Mouse (Mus musculus) urinary bladder, postnatal 14 days (tissue): ENCODE results near the gene Hoxd13.

Experiments
- DNase-seq: peaks from one replicate; pipeline ENCODE4 v3.0.0; 2021; ENCODE audit warnings: low spot score

The Hoxd13 gene

DNA sequence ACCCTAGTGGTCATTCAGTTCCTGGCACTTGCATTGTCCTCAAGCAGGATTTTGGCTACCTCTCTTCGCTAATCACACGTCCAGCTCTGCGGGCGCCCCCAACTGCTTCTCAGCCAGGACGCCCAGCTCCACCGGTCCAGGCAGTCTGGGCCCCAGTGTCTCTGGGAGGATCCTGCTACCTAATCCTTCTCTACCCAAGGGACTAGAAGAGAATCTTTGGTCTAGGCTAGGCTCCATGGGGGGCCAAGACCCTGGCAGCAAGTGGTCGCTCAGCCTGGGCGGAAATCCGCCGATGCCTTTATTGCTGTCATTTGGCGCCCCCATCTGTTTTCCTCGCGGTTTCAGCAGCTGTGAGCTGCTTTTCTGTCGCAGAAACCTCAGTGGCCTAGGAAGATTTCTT is 6.4 kb upstream of the Hoxd13 start:
- DNase-seq = peak; percentile 39

DNA sequence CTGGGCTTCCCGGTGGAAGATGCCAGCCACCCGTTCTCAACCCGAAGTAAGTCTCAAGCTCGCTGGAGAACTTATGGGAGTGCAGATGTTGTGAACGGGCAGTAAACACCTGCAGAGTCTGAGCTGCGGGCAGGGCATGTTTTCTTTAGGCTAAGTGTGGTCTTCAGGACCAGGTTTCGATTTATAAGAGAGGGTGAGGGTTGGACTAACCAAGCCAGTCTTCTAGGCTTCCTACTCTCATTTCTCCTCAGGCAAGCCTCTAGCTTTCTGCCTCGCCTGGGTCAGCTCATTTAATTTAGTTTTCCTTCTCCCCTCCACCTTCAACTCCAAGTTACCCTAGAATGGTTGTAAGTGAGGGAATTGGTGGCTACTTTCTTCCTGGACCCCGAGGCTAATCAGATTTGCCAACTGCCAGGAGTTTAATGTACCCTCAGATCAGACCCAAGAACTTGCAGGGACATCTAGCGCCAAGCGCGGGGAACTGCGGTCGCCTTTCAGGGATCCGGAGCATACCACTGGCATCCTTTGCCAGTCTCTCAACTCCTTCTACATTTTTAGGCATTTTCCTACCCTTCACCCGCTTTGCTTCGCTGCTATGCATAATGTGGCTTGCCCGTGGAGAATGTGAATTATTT is 4.7 kb upstream of the Hoxd13 start:
- peak; percentile 65 for DNase-seq

DNA sequence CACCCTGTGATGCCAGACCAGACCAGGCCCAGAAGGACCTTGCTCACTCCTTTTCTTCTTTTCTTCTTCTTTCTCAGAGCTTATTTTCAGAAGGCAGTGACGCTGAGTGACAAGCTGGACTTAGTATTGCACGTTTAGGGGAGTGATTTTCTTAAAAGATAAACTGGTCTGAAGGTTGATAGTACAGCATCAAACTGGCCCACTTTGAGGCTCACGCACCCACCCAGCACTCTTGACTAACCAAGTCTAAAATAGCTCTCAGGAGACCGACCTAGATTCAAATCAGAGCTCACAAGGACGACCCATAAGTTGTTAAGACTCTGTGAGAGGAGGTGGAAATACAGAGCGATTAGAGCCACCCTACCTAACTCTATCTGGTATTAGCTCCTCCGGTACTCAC is 1.7 kb upstream of the Hoxd13 start:
- DNase-seq = no peak

DNA sequence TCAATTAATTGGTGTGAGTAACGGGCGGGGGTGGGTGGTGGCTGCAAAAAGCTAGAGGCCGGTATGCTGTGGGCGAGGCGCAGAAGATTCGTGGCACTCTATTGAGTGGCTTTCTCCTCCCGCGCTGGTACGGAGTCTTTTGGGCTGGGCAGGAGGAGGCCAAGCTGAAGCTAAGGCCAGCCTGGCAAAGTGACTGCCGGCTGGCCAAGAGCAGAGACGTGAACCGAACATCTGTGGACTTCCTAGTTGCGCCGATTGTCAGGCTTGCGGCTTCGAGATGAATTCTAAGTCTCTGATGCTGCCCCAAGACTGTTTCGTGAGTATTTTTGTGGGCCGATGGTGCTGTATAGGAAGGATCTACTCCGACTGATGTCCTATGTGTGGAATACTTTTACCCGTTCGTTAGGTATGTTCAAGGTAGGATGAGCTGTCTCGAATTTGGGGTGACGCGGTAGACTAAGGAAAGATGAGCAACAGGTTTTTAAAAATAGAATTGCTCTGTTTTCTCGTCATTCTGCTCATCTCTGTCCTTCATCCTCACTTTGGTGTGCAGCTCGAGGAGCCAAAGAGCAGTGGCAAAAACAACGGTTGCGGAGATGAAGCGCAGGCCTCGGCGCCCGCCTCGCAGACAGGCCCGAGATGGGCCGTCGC is 794 bp upstream of the Hoxd13 start:
- no peak for DNase-seq

DNA sequence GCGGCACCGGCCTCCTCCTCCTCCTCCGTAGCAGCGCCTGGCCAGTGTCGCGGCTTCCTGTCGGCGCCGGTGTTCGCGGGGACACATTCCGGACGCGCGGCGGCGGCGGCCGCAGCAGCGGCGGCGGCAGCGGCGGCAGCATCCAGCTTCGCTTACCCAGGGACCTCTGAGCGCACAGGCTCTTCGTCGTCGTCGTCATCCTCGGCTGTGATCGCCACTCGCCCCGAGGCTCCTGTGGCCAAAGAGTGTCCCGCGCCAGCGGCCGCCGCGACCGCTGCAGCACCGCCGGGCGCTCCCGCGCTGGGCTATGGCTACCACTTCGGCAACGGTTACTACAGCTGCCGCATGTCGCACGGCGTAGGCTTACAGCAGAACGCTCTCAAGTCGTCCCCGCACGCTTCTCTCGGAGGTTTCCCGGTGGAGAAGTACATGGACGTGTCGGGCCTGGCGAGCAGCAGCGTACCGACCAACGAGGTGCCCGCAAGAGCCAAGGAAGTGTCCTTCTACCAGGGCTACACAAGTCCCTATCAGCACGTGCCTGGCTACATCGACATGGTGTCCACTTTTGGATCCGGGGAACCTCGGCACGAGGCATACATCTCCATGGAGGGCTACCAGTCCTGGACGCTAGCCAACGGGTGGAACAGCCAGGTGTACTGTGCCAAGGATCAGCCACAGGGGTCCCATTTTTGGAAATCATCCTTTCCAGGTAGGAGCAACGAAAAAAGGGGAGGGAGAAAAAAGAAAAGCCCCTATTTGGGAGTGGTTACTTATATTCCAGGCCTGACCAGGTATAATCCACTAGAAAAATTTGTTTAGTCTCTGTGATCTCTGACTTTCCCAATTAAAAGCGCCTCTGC is 490 bp downstream of the Hoxd13 start:
- DNase-seq = no peak

DNA sequence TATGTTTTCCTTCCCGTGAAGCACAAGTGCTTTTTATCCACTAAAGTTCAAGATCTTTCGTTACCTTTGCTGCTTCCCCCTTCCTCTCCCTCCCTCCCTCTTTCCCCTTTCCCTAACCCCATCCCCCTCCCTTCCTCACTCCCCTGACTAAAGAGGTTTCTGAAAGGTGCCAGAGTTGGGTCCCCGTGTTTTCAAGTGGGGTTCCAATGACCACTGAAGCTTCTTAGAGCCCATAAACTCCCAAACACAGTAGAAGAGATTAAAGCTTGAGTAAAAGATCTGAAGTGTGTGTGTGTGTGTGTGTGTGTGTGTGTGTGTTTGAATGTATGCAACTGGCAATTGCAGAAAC is 1.1 kb downstream of the Hoxd13 start:
- no peak for DNase-seq

DNA sequence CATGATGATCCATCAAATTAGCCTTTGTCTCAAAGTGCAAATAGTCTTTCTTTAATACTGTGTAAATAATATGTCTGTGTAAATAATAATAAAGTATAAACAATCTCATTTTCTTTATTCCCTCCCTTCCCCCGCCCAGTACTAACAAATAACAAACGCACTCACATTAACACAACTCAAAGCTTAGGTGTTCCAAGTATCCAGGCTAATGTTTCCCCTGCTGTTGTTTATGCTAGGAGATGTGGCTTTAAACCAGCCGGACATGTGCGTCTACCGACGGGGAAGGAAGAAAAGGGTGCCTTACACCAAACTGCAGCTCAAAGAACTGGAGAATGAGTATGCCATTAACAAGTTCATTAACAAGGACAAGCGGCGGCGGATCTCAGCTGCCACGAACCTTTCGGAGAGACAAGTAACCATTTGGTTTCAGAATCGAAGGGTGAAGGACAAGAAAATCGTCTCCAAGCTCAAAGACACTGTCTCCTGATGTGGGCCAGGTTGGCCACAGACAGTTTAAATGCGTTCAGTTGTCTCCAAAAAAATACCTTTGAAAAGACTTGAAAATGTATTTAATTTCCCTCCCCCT is 1.6 kb downstream of the Hoxd13 start:
- no peak for DNase-seq

DNA sequence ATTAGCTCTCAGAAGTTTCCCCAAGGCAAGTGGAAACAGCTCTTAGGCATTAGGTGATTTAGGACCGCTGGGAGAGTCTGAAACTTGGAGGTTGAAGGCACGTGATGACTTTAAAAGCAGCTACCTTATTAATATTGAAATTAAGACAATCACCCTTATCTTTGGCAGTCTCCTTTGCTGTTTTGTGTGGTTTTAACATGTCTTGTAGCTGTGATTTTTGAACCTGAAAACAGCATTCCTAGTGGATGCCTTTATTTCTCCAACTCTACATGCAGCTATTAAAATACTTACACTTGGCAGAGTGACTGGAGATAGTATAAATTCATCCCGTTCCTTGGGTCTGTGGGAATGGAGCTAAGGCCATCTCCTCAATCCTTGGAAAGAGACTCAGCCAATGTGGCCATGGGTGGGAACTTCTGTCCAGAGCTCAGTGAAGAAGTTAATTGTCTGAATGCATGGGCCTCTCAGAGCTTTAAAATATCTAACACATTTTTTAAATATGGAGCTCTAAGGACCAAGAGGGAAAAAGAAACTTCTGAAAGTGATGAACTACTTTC is 2.6 kb downstream of the Hoxd13 start:
- no peak for DNase-seq

DNA sequence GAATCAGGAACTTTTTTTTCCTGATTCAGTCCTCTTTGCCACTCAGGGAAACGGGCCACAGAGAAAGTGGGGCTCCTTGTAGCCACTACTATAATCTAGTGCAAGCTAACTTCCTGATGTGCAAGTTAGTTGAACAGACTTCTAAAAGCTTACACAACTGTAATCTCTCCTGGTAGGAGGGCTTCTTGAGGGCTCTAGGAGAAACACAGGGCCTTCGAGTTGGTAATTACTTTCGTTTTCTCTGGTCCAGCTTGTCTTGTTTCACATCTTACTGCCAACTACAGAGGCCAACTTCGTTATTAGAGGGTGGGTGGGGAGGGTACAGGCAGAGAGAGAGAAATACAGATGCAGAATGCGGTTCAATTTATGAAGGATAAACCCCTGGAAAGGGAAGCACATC is 3.7 kb downstream of the Hoxd13 start:
- DNase-seq = no peak

DNA sequence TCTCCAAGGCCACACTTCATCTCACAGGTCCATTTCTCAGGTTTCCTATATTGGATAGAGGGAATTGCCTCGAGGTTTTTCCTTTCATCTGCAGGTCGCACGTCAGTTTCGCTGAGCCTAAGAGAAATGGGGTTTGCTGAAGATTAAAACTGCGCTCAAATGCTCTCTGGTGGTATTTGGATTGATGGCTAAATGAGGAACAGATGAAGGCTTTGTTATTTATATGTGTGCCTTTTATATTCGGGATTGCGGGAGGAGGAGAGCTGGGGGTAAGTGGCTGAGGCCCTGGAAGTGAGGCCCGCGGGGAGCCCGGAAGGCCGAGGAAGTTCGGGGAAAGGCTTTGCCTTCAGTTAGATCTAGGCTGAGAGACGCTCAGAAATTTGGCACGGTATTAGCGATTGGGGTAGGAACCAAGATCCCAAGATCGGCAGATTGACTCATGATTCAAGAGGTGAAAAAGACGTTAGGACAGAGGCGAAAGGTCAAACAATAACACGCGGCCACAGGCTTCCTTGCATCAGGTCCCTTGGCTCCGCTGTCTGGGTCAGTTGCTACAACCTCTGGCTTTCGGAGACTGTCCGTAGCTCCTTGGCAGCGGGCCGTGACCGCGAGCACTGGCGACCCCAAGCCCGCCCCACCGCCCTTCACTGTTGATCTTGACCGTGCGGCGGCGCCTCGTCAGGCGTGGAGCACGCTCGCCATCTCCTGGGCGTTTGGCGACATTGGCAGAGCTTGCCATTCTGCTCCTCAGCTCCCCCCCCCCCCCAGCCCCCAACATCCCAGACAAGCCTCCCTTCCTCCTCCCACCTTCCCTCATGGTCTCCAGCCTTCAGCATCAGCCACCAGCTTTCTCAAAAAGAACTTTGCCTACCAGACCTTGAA is 4.6 kb downstream of the Hoxd13 start:
- peak; percentile 69 for DNase-seq

DNA sequence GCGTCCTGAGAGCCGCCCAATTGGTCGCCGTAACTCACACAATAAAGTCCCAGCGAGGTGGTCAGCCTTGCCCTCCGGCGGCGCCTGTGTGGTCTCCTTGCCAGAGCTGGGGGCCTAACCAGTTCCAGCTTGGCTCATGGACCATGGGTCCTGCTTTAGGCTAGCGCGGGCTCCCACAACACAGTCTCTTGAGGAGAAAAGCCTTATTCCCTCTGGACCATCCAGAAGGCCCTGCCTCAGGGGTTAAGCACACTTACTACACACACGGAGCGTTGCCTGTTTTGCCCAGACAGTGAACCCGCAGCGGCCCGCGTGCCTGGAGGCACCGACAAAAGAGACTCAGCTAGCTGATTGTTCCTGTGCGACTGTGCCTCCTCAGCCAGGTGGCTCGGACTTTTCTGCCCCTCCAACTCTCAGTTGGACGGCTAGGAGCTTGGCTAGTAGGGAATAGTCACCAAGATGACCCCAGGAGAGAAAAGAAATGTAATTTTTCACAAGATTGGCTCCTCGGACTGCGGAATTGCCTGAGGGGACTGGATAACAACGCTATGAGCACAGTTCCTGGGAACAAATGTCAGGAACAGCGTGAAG is 5.8 kb downstream of the Hoxd13 start:
- DNase-seq = no peak

DNA sequence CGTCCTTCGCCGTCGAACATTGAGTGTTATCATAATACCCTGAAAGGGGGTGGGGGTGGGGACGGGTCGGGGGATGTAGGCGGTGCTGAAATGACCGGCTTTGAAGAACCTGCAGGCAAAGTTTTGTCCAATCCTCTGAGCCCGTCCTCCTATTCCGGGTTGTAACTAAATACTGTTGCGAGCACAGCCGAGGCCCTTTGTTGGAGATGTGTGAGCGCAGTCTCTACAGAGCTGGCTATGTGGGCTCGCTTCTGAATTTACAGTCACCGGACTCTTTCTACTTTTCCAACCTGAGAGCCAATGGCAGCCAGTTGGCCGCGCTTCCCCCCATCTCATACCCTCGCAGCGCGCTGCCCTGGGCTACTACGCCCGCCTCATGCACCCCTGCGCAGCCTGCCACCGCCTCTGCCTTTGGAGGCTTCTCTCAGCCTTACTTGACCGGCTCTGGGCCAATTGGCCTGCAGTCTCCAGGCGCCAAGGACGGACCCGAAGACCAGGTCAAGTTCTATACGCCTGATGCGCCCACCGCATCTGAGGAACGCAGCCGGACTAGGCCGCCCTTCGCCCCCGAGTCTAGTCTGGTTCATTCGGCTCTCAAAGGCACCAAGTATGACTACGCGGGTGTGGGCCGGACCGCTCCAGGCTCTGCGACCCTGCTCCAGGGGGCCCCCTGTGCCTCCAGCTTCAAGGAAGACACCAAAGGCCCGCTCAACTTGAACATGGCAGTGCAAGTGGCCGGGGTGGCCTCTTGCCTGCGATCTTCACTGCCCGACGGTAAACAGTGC is 7.0 kb downstream of the Hoxd13 start, which contains the start of gene Hoxd12:
TSS of gene Hoxd12 (plus strand) at position 133 of the 785 bp plus-strand sequence.
- no peak for DNase-seq

DNA sequence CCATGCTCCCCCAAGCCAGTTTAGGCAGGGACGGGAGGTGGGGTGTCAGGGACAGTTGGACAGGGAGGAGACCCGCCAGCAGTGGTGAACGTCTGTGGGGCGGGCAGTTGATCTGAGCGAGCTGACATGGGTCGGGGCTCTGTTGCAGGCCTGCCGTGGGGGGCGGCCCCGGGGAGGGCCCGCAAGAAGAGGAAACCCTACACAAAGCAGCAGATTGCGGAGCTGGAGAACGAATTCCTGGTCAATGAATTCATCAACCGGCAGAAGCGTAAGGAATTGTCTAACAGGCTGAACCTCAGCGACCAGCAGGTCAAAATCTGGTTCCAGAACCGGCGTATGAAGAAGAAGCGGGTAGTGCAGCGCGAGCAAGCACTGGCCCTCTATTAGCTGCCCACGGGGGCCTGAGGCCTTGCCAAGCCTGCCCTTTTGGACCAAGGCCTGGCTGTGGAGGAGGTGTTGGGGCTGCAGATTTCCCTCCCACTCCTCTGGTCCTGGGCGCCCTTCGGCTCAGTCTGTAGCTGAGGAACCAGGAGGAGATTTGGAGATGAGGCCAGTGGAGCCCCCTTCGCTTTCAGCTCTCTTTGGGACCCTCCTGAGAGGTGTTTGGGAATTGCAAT is 7.7 kb downstream of the Hoxd13 start:
- DNase-seq = no peak

DNA sequence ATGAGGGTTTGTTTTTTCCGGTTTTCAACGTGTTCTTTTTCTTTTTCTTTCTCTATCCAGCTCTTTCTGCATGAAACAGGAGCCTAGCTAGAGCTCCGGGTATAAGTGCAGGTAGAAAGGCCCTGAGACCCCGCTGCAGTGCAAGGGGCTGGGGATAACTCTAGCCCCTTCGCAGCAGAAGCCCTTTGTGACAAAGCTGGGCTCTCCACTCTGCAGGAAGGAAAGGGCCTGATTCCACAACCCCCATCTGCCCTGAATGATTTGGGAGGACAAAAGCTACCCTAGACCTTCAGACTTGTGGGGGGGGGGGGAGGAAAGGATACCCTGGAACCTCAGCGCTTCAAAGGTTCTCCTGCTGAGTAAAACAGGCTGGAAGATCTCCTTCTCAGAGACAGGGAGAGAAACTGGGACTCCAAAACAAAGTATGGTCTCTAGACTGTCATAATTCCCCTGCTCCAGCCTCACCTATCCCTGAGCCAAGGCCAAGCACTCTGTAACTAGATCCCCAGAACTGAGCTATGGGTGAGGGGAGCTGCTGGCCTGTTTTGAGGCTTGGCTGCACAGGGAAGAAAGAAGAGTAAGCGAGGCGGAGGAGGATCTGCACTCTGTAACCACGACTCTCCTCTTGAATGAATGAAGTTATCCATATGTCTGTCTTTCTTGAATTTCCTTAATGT is 8.4 kb downstream of the Hoxd13 start:
- no peak for DNase-seq

DNA sequence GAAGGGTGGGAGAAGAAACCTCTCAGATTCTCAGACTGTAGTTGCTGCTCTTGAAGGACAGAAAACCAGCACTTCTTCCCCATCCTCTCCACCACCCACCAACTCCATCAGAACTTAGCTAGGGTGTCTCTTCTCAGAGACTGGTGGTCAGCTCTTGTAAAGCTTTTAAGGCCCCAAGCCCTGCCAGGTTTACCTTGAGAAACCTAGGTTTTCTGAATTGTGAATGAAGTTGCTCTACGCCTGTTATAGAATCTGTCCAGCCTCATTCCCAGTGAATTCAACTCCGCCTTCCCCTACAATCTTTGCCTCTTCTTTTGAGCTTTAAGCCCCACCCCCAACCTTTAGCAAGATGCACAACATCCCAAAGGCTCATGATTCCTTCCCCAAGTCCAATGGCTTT is 9.0 kb downstream of the Hoxd13 start:
- no peak for DNase-seq

DNA sequence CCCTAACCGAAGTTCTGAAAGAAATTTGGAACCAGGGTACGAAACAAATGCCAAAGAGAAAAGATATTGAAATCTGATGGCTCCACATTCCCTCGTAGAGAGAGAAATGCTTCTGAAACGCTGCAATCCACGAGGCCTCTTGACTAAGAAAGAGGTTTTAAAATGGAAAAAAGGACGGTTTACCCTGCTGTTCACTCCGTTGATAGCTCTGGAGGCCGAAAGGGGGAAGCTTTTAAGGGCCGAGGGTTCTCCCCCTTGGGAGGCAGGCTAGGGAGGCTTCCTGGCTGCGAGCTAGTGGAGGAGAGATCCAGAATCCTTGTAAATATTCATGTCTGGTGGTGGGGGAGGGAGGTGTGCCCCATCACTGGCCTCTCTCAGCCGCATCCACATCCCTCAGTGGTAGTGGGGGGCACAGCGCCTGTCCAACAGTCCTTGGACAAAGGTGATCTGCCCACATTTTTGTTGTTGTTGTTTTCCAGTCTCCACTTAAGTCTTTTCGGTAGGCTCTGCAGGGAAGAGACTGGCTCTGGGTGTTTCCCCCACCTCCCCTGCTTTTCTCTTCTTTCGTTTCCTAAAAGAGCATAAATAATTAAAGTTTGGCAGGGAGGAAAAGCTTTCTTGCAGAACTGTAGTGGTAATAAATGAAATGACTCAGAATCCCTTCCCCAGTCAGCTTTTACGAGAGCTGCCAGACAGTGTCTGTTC is 10.9 kb downstream of the Hoxd13 start, which contains the start of gene Hoxd11:
TSS of gene Hoxd11 (plus strand) at position 667 of the 705 bp plus-strand sequence.
- DNase-seq = peak; percentile 18

DNA sequence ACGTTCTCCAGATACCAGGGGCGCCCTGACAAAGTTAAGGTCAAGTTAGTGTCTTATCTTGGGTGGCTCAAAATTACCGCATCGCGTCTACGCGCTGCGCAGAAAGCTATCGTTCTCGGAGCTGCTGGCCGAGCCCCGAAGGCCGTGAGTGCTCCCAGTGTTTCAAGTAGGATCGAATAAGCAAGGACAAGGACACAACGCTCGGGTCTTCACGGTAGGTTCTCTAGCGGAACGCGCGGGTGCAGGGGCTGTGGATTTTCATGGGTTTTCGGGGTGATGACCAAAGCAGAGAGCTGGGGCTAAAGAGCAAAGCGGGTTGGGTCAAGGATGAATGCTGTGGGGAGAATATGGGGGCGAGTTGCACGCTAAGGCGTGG is 11.5 kb downstream of the Hoxd13 start:
- peak; percentile 16 for DNase-seq

DNA sequence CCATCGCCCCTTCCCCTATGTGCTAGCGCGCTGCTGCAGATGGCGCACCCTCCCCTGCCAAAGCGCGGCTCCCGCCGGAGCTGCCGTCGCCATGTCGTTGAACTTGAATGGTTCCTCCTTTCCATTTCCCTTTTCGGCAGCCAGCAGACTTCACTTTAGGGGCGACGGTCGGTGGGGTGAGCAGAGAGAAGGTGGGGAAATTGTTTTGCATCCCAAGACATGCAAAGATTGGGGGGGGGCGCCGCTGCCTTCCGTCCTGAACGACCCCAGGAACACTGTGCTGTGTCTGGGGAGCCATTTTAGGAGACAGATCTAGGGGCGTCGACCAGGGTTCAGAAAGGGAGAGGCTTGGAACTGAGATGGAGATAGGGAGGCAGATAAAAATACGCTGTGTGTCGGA is 11.9 kb downstream of the Hoxd13 start:
- DNase-seq = no peak
